Mouse (Mus musculus) olfactory bulb, adult 2 months (tissue): ENCODE data around the gene Chic2.

Experiments
- CTCF ChIP-seq: fragments of 200-500 bp; IDR thresholded peaks from 2 replicates; pipeline ENCODE4 v1.5.1; 2012; ENCODE audit warnings: low read depth, mild to moderate bottlenecking, low read length, moderate library complexity; ENCODE audit not compliant: insufficient read depth
- POLR2A ChIP-seq: fragments of 200-500 bp; IDR thresholded peaks from 2 replicates; pipeline ENCODE4 v1.6.1; 2012; ENCODE audit warnings: mild to moderate bottlenecking, low read depth, low read length, moderate library complexity; ENCODE audit not compliant: insufficient read depth

DNA sequence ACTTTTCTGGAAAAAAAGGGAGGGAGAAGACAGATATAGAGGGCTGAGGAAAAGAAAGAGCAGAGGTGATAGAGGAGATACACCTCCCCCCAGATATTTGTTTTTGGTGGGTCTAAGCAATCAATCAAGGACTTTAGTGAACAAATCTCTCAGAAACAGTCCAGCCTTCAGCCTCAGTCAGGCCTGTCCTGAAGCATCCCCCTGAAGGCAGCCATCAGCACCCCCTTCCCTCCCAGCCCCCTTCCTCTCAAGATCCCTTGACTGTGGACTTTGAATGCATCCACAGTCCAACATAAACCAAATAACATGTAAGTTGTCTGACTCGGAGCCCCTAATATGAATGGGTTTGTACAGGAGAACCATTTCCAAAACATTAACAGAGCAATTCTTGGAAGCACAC lies 28.6 kb upstream of the Chic2 start:
- TF ChIP-seq POLR2A (no peak), CTCF (no peak)
